Mouse (Mus musculus) layer of hippocampus, postnatal 25 days (tissue): ENCODE data around the gene Sowaha. TPM values are rescaled to one million over a fixed set of nuclear protein-coding genes. Genes with fewer than 3 reads are reported as not detected.

ENCODE experiments used
- DNase-seq, 2 experiments: peaks; one replicate each; pipeline ENCODE4 v3.0.0; 2022; ENCODE audit warnings: mixed read lengths in 2 of 2, low spot score in 1 of 2; ENCODE audit errors: extremely low spot score in 1 of 2
- total RNA-seq, 2 experiments: library from RNA; stranded (reverse); gene quantifications; 2 replicates each; pipeline ENCODE4 v1.2.3; 2021

Sowaha gene
- total RNA-seq, 2 experiments from 2014 or later: 125 to 132 TPM

GRCm38 (mm10) chr11:53507098-53507805 lies 27.2 kb upstream of the Sowaha start:
- no peak for DNase-seq

GRCm38 (mm10) chr11:53505026-53505663 lies 25.1 kb upstream of the Sowaha start:
- DNase-seq: no peak

GRCm38 (mm10) chr11:53504376-53504775 lies 24.3 kb upstream of the Sowaha start:
- no peak for DNase-seq

- no peak for DNase-seq
Measured at GRCm38 (mm10) chr11:53503738-53504137, 23.7 kb upstream of the Sowaha start.

GRCm38 (mm10) chr11:53502039-53502765 lies 22.1 kb upstream of the Sowaha start:
- no peak for DNase-seq

- DNase-seq: no peak
Measured at GRCm38 (mm10) chr11:53500569-53500968, 20.5 kb upstream of the Sowaha start.

- no peak for DNase-seq
Measured at GRCm38 (mm10) chr11:53496946-53497345, 16.9 kb upstream of the Sowaha start.

GRCm38 (mm10) chr11:53495417-53495816 lies 15.3 kb upstream of the Sowaha start:
- DNase-seq: no peak

- DNase-seq: no peak
Measured at GRCm38 (mm10) chr11:53493243-53493955, 13.3 kb upstream of the Sowaha start.

- no peak for DNase-seq
Measured at GRCm38 (mm10) chr11:53491954-53492401, 11.9 kb upstream of the Sowaha start.

- no peak for DNase-seq
Measured at GRCm38 (mm10) chr11:53489421-53489820, 9.3 kb upstream of the Sowaha start.

GRCm38 (mm10) chr11:53489007-53489406 lies 8.9 kb upstream of the Sowaha start:
- DNase-seq: no peak

- DNase-seq: no peak
Measured at GRCm38 (mm10) chr11:53486822-53487594, 6.9 kb upstream of the Sowaha start.

GRCm38 (mm10) chr11:53486351-53486750 lies 6.3 kb upstream of the Sowaha start:
- no peak for DNase-seq

- no peak for DNase-seq
Measured at GRCm38 (mm10) chr11:53485719-53486118, 5.6 kb upstream of the Sowaha start.

GRCm38 (mm10) chr11:53483159-53483891 lies 3.3 kb upstream of the Sowaha start:
- no peak for DNase-seq

- no peak for DNase-seq
Measured at GRCm38 (mm10) chr11:53481088-53481730, 1.1 kb upstream of the Sowaha start.

- DNase-seq: peak in 1 of 2 experiments; percentile 48
Measured at GRCm38 (mm10) chr11:53479171-53479782, 797 bp downstream of the Sowaha start.
